In the genomic region with DNA sequence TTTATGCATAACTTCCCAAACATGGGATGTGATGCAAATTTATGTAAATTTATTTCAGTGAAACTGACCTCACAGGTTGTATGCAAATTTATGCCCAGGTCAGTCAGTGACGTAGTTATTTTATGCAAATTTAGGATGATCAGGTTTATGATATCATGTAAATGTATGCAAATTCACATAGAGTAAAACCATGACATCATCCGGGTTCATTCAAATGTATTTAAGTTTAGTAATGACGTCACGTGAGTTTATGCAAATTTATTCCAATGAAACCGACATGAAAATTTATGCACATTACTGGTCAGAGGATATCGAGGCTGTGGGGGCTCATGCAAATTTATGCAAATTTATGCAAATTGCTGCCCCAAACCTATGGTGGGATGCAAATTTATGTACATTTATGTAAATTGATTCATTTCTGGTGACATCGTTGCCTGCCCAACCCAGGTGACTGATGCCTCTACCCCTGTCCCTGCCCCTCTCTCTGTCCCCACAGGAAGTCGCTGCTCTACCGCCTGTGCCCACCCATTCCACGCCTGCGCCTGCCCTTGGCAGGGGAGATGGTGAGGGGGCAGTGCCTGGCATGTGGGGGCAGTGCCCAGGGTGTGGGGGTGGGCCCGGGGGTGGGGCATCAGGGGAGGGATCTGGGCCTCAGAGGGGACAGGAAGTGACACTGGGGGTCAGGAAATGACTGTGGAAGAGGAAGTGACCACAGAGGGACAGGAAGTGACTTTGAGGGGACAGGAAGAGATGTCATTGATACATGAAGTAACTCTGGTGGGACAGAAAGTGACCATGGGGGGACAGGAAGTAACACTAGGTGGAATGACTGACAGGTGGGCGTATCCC, we compare ENCODE assay signal across 13 mouse cellular contexts. TPM values are rescaled to one million over a fixed set of nuclear protein-coding genes. Genes with fewer than 3 reads are reported as not detected.
DNase-seq lines count a peak whose midpoint lies in the region; ATAC-seq lines count a peak whose summit lies in the region.
"Had no signal": no experiment of that assay in that cellular context is flagged by ENCODE, and none has a peak within 500 bp of the region (broad histone marks: within the 10 kb centered on the region; RNA-seq: fewer than 3 reads in every experiment).

No protein-coding gene starts in this region.

- H3K4me1 ChIP-seq in megakaryocyte, embryonic 14.5 days = peaks cover 9% of the 10 kb centered on the region; the same call in 1 of the 2 replicates
- no peaks in the 10 kb centered on the region for H3K4me1 ChIP-seq in forebrain, embryonic 16.5 days (replicated peaks; ENCODE audit: control insufficient read depth, insufficient read depth, low read length)
- no peaks in the 10 kb centered on the region for H3K4me1 ChIP-seq in neural tube, embryonic 13.5 days (replicated peaks)
- H3K4me1 ChIP-seq: heart, embryonic 15.5 days had no signal

- ATAC-seq in frontal cortex, adult (ENCODE audit: low TSS enrichment) = 0 out of 2 replicates have a peak, but pooled peaks have one; percentile 5
- ATAC-seq in megakaryocyte, adult 5-6 weeks (ENCODE audit: poor library complexity, severe bottlenecking) = no peak
- peak; percentile 19; the same call in 1 of the 2 replicates for ATAC-seq in forebrain, embryonic 16.5 days
- peak; percentile 71 for ATAC-seq in neural tube, embryonic 13.5 days (ENCODE audit: low read depth)
- ATAC-seq: activated CD4-positive, CD25-positive, alpha-beta regulatory T cell, adult 4 months had no signal

- no peak for DNase-seq in frontal cortex, postnatal 14 days (ENCODE audit: low spot score in 2 of 2)
- no peak for DNase-seq in cerebellum, postnatal 14 days
- no peak for DNase-seq in right cerebral cortex, adult 2 months (ENCODE audit: low spot score in 2 of 2)

- no peak overlapping the region for H3K27ac ChIP-seq in forebrain, embryonic 16.5 days (ENCODE audit: low read length)
- H3K27ac ChIP-seq in neural tube, embryonic 13.5 days (replicated peaks) = no peak overlapping the region
- H3K27ac ChIP-seq: heart, embryonic 15.5 days; liver, embryonic 14.5 days had no signal

- no peak overlapping the region for H3K9ac ChIP-seq in forebrain, embryonic 16.5 days (replicated peaks; ENCODE audit: low read depth, low read length)
- no peak overlapping the region for H3K9ac ChIP-seq in neural tube, embryonic 13.5 days
- H3K9ac ChIP-seq: heart, embryonic 15.5 days; liver, embryonic 14.5 days had no signal

- H3K27me3 ChIP-seq in megakaryocyte, embryonic 14.5 days (replicated peaks) = no peaks in the 10 kb centered on the region
- no peaks in the 10 kb centered on the region for H3K27me3 ChIP-seq in forebrain, embryonic 16.5 days (replicated peaks; ENCODE audit: control insufficient read depth, insufficient read depth, low read length)
- H3K27me3 ChIP-seq in neural tube, embryonic 13.5 days = no peaks in the 10 kb centered on the region
- H3K27me3 ChIP-seq: heart, embryonic 15.5 days had no signal

- peak overlapping the region; percentile 35 for H3K4me3 ChIP-seq in megakaryocyte, embryonic 14.5 days (replicated peaks)
- no peak overlapping the region for H3K4me3 ChIP-seq in forebrain, embryonic 16.5 days (replicated peaks; ENCODE audit: low read length)
- H3K4me3 ChIP-seq in neural tube, embryonic 13.5 days = no peak overlapping the region
- H3K4me3 ChIP-seq: heart, embryonic 15.5 days had no signal

- H3K4me2 ChIP-seq in forebrain, embryonic 16.5 days (ENCODE audit: low read length) = no peak overlapping the region
- H3K4me2 ChIP-seq in neural tube, embryonic 13.5 days = no peak overlapping the region
- H3K4me2 ChIP-seq: heart, embryonic 15.5 days had no signal

- peaks cover 21% of the 10 kb centered on the region for H3K36me3 ChIP-seq in megakaryocyte, embryonic 14.5 days (replicated peaks; ENCODE audit: low read length)
- no peaks in the 10 kb centered on the region; the same call in 1 of the 2 replicates for H3K36me3 ChIP-seq in forebrain, embryonic 16.5 days (ENCODE audit: control insufficient read depth, insufficient read depth)
- peaks cover 4% of the 10 kb centered on the region; the same call in 1 of the 2 replicates for H3K36me3 ChIP-seq in neural tube, embryonic 13.5 days

- peaks cover 52% of the 10 kb centered on the region for H3K9me3 ChIP-seq in megakaryocyte, embryonic 14.5 days
- peaks cover 22% of the 10 kb centered on the region for H3K9me3 ChIP-seq in forebrain, embryonic 16.5 days (ENCODE audit: control insufficient read depth, low read length)
- peaks cover 21% of the 10 kb centered on the region for H3K9me3 ChIP-seq in neural tube, embryonic 13.5 days

- WGBS in forebrain, embryonic 16.5 days = 79% methylated on average over 13 of the region's 13 CpGs
- WGBS in neural tube, embryonic 13.5 days = 50% methylated on average over 13 of the region's 13 CpGs

RNA-seq across cellular contexts. Expression of gene Il3ra, which starts 8.7 kb away (rescaled TPM):
- 68.0 and 95.8 TPM in 2 replicates for polyA plus RNA-seq in megakaryocyte, embryonic 14.5 days (2012; ENCODE audit: insufficient read depth, low replicate concordance)
- total RNA-seq in megakaryocyte, adult 5-6 weeks (2015) = 17.5 and 18.3 TPM in 2 replicates
- 70.9 and 82.3 TPM in 2 replicates for total RNA-seq in megakaryocyte, adult 5-6 weeks (2017)
- 0.93 and 1.4 TPM in 2 replicates for polyA plus RNA-seq in forebrain, embryonic 16.5 days (2015; fragmentation: Nextera tagmentation; extraction: Ambion mirVana)
- 1.2 and 3.0 TPM in 2 replicates for polyA plus RNA-seq in neural tube, embryonic 13.5 days (2015; fragmentation: Nextera tagmentation; extraction: Ambion mirVana)

RNA-seq across cellular contexts. Expression of gene Olfr31, which starts 32.1 kb away (rescaled TPM):
- polyA plus RNA-seq in megakaryocyte, embryonic 14.5 days (2012; ENCODE audit: insufficient read depth, low replicate concordance) = not detected in 2 replicates
- not detected in 2 replicates for total RNA-seq in megakaryocyte, adult 5-6 weeks (2015)
- total RNA-seq in megakaryocyte, adult 5-6 weeks (2017) = not detected in 2 replicates
- not detected in 2 replicates for polyA plus RNA-seq in forebrain, embryonic 16.5 days (2015; fragmentation: Nextera tagmentation; extraction: Ambion mirVana)
- polyA plus RNA-seq in neural tube, embryonic 13.5 days (2015; fragmentation: Nextera tagmentation; extraction: Ambion mirVana) = not detected in 2 replicates
- polyA plus RNA-seq: activated CD4-positive, CD25-positive, alpha-beta regulatory T cell, adult 4 months; C2C12; heart, embryonic 15.5 days; large intestine, adult 2 months; liver, embryonic 14.5 days had no signal

RNA-seq across cellular contexts. Expression of gene Olfr721-ps1, which starts 46.4 kb away (rescaled TPM):
- polyA plus RNA-seq in megakaryocyte, embryonic 14.5 days (2012; ENCODE audit: insufficient read depth, low replicate concordance) = not detected in 2 replicates
- not detected in 2 replicates for total RNA-seq in megakaryocyte, adult 5-6 weeks (2015)
- total RNA-seq in megakaryocyte, adult 5-6 weeks (2017) = not detected in 2 replicates
- polyA plus RNA-seq in forebrain, embryonic 16.5 days (2015; fragmentation: Nextera tagmentation; extraction: Ambion mirVana) = not detected in 2 replicates
- polyA plus RNA-seq in neural tube, embryonic 13.5 days (2015; fragmentation: Nextera tagmentation; extraction: Ambion mirVana) = not detected in 2 replicates
- polyA plus RNA-seq: activated CD4-positive, CD25-positive, alpha-beta regulatory T cell, adult 4 months; C2C12; heart, embryonic 15.5 days; large intestine, adult 2 months; liver, embryonic 14.5 days had no signal

Comparison
In these comparisons a context has a peak if more than half of its experiments do, and no peak if none do; other contexts are left out.
1. RNA of gene Il3ra, which starts 8.7 kb away (polyA plus RNA-seq): 68.0 to 95.8 TPM in megakaryocyte, embryonic 14.5 days; 1.2 to 3.0 TPM in neural tube, embryonic 13.5 days and 0.93 to 1.4 TPM in forebrain, embryonic 16.5 days; every median in the first group is over 10 times any median in the second.